Mouse (Mus musculus) CH12F3 (cell line): ENCODE results near the gene Gdf9.

Experiments
- in situ Hi-C: fragments of 300-500 bp; cut with MboI; formaldehyde crosslinking; loops from 2 replicates; pipeline ENCODE4 v1.14.3; 2020; ENCODE audit warnings: low sequenced_read_pairs

The Gdf9 gene

DNA sequence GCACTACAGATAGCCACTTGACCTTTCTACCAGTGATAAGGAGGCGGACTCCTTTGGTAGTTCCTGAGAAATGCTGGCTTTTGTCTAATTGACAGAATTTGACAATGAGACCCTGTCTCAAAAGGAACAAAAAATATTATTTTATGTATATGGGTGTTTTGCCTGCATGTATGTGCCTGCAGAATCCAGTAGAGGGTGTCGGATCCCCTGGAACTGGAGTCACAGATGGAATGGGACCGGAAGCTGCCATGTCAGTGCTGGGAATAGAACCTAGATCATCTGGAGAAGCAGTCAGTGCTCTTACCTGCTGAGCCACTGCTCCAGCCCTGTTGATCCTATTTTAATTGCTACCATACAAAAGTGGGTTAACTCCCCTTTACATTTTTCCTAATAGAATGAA lies 41.9 kb downstream of the Gdf9 start:
- in situ Hi-C loops, result no loop called here

DNA sequence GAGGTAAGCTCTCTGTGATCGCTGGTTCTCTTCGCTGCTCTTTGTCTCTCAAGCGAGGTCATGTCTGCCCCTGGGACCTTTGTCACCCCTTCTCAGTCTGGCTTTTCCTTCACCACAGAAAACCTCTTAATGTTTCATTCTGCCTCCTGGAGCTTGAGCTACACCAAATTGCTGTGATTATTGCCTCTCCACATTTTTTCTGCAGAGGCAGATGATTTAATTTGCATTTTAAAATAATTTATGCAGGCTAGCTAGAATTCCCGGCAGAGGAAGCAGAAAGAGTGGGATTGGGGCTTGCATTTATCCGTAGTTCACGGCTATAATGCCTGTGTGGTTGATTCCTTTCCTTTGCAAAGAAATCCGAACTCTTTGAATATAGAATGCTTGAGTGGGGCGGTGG lies 44.8 kb downstream of the Gdf9 start:
- in situ Hi-C loops, result no loop called here

DNA sequence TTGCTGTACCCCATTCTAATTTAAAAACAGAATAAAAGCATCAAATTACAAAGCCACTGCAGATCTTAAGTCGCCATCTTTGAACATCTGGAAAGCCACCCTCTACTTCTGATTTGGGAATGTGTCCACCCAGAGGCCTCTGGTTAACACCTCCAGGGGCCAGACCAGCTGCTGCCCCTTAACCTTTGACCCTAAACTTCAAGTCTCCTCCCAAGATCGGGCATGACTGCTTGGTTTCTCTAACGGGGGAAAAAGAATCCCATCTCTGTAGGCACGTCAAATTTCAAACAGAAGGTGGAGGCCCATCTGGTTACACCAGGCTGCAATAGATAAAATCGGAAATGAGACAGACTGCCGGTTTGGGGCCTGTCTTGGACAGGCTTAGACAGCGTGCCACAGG lies 47.0 kb downstream of the Gdf9 start:
- in situ Hi-C loops, result no loop called here

DNA sequence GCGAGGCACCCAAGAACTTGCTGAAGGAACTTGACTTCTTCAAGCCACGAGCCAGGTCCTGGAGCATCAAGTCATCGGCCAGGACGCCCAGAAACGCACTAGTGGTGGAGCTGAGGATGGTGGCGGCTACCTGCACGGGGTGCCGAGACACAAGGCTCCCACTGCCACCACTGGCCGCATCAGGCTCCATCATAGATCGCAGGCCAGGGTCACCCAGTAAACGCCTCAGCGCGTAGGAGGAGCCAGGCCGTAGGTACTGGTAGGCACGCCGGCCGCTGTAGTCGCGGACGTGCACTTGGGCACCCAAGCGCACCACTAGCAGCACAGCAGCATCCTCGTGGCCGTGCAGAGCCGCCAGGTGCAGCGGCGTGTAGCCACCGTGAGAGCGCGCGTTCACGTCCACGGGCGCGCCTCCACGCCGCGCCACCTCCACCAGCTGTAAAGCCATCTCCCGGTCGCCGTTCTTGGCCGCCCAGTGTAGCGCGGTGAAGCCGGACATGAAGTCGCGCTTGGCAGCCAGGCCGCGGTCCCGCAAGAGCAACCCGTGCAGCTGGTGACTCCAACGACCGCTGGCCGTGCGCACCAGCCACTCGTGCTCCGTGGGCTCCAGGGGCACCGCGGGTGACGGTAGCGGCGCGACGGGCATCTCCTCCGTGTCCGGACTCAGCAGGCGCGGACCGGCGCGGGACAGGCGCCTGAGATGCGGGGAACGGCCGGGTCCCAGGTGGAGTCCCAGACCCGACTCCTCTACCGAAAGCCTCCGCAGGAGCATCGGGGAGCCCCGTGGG lies 47.8 kb downstream of the Gdf9 start:
- in situ Hi-C loops, result no loop called here

DNA sequence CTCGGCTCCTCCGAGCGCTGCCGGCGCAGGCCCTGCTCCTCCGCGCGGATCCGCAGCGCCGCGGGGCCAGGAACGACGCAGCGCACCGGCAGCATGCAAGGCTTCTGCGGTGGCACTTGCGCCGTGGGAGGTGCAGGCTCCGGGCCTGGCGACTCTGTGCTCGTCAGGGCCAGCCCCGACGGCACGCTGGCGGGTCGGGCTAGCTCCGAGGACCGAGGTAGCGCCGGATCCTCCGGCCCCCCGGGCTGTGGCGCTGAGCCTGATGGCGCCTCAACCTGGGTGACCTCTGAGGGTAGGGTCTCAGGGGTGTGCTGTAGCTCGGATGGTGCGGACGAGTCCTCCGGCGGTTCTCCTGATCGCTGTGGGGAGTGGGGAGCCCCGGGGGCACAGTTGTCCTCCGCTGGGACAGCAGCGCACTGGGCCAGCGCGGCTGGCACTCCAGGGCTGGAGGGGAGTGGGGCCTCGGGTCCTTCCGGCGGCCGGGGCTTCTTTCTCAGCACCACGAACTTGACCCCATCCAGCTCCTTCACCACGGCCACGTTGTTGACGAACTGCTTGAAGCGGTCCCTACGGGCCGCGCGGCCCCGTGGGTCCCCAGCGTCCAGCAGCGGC lies 48.5 kb downstream of the Gdf9 start:
- in situ Hi-C loops, result no loop called here

DNA sequence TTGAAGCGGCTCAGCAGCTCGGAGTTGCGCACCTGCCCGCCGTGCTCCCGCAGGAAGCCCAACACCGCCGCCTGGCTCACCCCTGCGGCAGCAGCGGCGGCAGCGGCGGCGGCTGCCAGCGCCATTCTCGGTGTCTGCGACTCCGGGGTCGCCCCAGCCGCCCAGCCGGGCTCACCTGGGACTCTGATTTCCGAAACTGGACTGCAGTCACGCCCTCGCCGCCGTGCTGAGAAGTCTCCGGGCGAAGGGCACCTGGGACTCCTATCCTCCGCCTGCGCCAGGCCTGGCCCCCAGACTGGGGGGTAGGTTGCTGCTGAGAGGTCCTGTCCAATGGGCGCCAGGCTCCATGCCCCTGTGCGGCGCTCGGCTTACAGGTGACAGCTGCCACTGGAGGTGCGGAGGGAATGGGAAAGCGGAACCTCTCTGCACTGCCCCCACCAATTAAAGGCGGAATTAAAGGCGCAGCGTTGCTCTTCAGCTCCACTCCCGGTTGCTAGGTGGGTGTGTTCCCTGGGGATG lies 49.0 kb downstream of the Gdf9 start, which contains the start of the genes Gm9945 and Sowaha:
Gm9945 (plus strand) TSS at position 384 of the 519 bp plus-strand sequence.
Sowaha (minus strand) TSS at position 492 of the 519 bp plus-strand sequence.
- in situ Hi-C loops, result no loop called here

DNA sequence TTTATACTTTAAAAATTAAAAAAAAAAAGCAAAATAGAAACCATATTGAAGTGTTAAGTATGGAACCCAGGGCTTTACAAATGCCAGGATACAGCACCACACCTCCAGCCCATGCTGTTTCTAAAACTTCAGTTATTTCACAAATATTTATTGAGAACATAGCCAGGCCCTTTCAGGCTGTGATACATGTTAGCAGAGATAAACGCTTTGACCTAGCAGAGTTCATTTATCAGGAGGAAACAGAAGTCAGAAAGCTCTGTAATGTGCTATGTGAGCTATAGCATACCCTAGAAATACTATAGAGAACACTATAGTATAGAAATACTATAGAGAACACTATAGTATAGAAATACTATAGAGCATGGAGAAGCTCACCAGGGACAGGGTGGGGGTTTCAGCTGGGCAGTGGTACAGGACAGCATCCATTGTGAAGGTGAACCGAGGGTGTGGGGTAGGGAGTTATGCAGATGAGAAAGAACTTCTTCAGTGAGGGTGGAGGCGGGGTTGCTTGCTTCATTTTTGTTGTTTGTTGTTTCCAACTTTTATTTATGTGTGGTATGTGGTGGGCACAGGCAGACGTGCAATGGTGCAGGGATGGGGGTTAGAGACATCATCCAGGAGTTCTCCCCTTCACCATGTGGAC lies 50.4 kb downstream of the Gdf9 start:
- in situ Hi-C loops, result no loop called here

DNA sequence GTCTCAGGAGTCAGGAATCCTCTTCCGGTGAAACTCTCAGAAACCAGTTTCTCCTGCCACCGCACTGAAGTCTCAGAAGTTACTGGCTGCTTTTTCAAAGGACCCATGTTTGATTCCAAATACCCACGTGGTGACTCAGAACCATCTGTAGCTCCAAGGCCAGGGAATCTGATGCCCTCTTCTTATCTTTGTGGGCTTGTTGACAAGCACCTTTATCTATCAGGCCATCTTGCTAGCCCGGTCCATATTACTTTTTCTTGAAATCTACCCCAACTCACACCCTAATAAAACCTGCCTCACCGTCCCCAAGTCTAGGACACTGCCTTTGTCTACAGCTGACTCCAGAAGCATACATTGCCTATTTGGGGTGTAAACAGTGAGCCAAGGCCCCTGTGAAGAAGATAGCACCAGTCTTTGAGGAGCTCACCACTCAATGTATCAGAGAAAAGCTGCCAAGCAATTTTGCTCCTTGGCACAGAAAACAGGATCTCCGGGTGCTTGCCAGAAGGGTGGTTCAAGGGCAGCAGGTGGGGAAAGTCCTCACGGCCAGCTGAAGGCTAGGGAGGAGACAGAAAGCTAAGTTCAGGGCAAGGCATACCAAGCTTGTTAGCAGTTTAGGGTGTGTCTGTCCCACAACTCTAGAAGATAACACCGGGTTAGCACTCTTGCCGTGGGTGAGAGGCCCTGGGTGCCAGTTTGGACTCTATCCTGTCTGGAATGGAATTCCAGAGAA lies 52.5 kb downstream of the Gdf9 start:
- in situ Hi-C loops, result no loop called here

DNA sequence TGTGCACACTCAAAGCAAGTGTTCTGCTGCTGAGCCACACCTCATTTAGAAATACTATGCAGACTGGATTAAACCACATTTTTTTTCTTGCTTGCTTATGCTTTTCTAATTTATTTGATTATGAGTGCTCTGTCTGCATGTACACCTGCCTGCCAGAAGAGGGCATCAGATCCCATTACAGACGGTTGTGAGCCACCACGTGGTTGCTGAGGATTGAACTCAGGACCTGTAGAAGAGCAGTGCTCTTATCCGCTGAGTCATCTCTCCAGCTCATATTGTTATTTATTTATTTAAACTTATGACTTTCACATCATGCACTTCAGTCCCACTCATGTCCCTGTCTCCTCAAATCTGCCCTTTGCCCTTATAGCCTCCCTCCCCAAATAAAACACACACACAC lies 54.9 kb downstream of the Gdf9 start:
- in situ Hi-C loops, result no loop called here

DNA sequence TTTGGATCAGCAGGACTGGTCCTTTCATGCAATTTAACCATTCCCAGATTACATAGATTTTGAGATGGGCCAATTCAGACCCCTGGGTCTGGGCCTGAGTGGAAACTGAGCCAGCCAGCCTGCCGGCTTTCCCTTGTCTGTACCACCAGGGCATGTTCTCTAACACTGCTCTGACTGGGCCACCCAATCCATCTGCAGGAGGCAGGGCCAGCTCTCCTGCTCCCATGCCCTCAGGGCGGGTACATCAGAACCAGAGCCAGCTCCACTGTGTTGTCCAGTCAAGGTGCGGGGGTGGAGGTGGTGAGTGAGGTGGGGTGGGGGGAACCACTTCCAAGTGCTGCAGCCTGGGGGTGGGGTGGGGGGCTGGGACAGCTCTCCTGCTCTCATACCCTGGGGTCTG lies 55.5 kb downstream of the Gdf9 start:
- in situ Hi-C loops, result no loop called here

DNA sequence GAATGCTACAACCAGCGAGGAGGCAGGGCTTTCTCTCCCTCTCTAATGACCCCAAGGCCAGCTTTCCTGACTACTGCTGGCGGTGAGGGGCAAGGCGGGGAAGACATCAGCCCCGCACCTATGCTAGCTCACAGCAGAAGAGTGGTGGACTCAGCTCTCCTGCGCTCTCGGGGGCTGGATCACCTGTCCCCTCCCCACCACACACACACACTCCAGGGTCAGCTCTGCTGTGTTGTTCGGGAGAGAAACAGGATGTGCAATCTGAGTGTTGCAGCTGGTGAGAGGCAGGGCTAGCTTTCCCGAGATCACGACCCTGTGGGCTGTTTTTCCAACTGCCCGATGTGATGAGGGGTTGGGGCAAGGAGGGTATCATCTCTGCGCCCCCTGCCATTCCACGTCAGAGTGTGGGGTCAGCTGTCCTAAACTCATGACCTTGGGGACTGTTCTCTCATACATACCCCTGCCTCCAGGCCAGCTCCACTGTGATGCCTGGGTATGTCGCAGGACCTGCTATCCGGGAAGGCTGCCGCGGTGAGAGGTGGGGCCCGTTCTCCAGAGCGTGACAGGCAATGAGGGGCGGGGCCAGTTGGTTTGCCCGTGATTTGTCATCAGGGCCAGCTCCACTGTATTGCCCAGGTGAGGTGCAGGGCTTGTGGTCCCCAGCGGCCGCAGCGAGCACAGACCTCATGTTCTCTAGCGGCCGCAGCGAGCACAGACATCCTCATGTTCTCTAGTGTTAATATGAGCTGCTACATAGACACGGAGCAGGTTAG lies 56.2 kb downstream of the Gdf9 start:
- in situ Hi-C loops, result no loop called here
